Mouse (Mus musculus) kidney, adult 2 months (tissue): ENCODE data around the gene Ms4a13.

Experiments
- CTCF ChIP-seq: fragments of 200-500 bp; conservative IDR thresholded peaks from 2 replicates; pipeline ENCODE4 v1.5.1; 2011; ENCODE audit warnings: low read depth, mild to moderate bottlenecking, control low read depth, low read length, moderate library complexity, mixed read lengths; ENCODE audit not compliant: insufficient read depth, insufficient read length
- POLR2A ChIP-seq: fragments of 200-500 bp; IDR thresholded peaks from one replicate; pipeline ENCODE4 v1.6.1; 2011; ENCODE audit warnings: low read depth, low read length, control low read depth

GRCm38 (mm10) chr19:11242560-11242959, 46.0 kb upstream of the Ms4a13 start:
- TF ChIP-seq POLR2A = no peak
- no peak for TF ChIP-seq CTCF
